Mouse (Mus musculus) thymus, adult 2 months (tissue): ENCODE measurements around the gene Csnk1e. TPM values are rescaled to one million over a fixed set of nuclear protein-coding genes. Genes with fewer than 3 reads are reported as not detected.

Experiments
- DNase-seq: peaks from one replicate; pipeline ENCODE4 v3.0.0; 2021
- H3K27ac ChIP-seq: fragments of 200-500 bp; 2 replicates; pipeline ENCODE4 v1.5.1; 2012; ENCODE audit warnings: low read length, control low read depth; ENCODE audit not compliant: control insufficient read depth, insufficient read depth
- H3K27me3 ChIP-seq: fragments of 200-500 bp; 2 replicates; pipeline ENCODE4 v1.6.1; 2012; ENCODE audit warnings: mild to moderate bottlenecking, low read length, moderate library complexity, mixed read lengths; ENCODE audit not compliant: control insufficient read depth, insufficient read depth
- H3K36me3 ChIP-seq: fragments of 200-500 bp; 2 replicates; pipeline ENCODE4 v1.6.1; 2012; ENCODE audit warnings: mild to moderate bottlenecking, low read length, moderate library complexity; ENCODE audit not compliant: control insufficient read depth, insufficient read depth
- H3K4me1 ChIP-seq: fragments of 200-500 bp; replicated peaks from 2 replicates; pipeline ENCODE4 v1.6.1; 2012; ENCODE audit warnings: low read length; ENCODE audit not compliant: control insufficient read depth, insufficient read depth
- H3K4me3 ChIP-seq: fragments of 200-500 bp; 2 replicates; pipeline ENCODE4 v1.5.1; 2012; ENCODE audit warnings: mild to moderate bottlenecking, low read length, control low read depth, moderate library complexity; ENCODE audit not compliant: control insufficient read depth, insufficient read depth
- CTCF ChIP-seq: fragments of 200-500 bp; IDR thresholded peaks from 2 replicates; pipeline ENCODE4 v1.5.1; 2012; ENCODE audit warnings: mild to moderate bottlenecking, control low read depth, low read length, moderate library complexity, borderline replicate concordance; ENCODE audit not compliant: control insufficient read depth, poor library complexity, insufficient read depth; ENCODE audit errors: extremely low read depth
- POLR2A ChIP-seq: fragments of 200-500 bp; IDR thresholded peaks from 2 replicates; pipeline ENCODE4 v1.6.1; 2012; ENCODE audit warnings: mild to moderate bottlenecking, low read length, control low read depth, moderate library complexity; ENCODE audit not compliant: control insufficient read depth, poor library complexity, insufficient read depth; ENCODE audit errors: extremely low read depth
- WGBS: fragments of 180-500 bp; shearing (Covaris S2); methylation state at CpG from one replicate; pipeline ENCODE4 v1.1.7; 2018; 5-methylcytosine and 5-hydroxymethylcytosine counted together
- polyA plus RNA-seq: library from polyadenylated mRNA; depleted of rRNA; stranded (reverse); fragments of >200 nt; gene quantifications from 2 replicates; pipeline ENCODE4 v1.2.3, GENCODE M21; 2012

The Csnk1e gene
- polyA plus RNA-seq, 1 experiment, result 155 TPM

DNA sequence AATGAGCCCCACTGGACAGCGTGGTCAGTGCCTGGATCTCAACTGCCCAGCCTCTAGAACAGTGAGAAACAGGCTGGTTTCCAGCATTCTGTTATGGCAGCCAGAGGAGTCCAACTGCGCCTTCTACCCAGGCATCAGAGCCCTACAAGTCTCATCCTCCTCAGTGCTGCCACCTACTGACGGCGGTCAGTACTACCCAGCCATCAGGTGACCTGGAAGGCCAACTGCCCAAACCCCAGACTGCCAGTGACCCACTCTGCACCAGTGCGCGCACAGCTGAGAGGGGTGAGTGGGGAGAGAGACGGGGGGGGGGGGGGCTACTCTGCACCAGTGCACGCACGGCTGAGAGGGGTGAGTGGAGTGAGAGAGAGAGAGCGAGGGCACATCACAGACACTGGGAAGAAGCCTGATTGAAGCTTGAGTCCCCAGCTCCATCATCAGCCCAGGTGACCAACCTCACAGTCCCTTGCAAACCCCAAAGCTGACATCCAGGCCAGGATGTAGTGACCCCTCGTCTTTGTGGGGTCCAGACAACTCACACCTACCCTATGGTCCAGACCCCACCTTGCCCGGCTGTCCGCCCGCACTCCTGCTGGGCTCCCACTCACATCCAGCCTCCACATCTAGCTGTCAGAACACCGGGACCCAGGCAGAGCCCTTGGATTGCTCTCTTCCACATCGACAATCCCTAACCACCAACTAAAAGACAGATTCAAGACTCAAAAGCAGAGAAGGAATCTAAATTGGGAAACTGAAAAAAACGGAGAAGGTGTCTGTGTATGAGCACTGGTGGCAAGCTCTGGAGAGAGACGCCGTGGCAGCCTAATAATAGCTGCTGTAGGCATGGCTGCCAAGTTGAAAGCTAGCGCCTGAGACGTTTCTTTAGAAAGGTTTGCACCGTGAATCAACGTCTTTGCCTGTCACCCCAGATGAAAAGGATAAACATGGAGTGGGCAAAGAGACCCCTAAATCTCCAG lies 74.6 kb downstream of the Csnk1e start:
- H3K4me3 ChIP-seq, result no peak overlapping the region
- DNase-seq, result peak; percentile 60
- WGBS, result 66% methylated on average over 22 of the region's 23 CpGs
- H3K4me1 ChIP-seq, result peaks cover 36% of the 10 kb centered on the region
- H3K36me3 ChIP-seq, result peaks cover 7% of the 10 kb centered on the region
- TF ChIP-seq POLR2A, result no peak
- peak; percentile 68; the same call in 1 of the 2 replicates for TF ChIP-seq CTCF
- H3K27me3 ChIP-seq, result no peaks in the 10 kb centered on the region
- H3K27ac ChIP-seq, result no peak overlapping the region; the same call in 1 of the 2 replicates

DNA sequence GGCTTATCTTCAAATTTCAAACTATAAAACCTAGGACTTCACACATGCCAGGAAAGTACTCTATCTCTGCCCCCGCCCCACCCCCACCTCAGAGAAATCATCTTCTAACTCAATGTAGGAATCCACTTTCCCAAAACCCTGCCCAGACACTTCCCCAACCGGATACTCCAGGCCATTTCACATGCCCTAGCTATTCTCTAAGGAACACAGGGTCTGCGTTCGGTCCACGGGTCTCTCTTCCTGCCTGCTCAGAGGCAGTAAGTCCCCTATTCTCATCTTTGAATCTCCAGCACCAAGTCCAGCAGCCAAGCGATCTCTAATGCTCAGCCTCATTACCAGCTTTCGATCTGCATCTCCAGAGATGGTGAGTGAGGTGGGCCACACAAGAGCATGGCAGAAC lies 75.7 kb downstream of the Csnk1e start:
- Histone ChIP-seq H3K27ac (no peak overlapping the region), H3K4me3 (no peak overlapping the region), H3K4me1 (peaks cover 47% of the 10 kb centered on the region), H3K27me3 (no peaks in the 10 kb centered on the region), H3K36me3 (peaks cover 7% of the 10 kb centered on the region)
- no peak for DNase-seq
- TF ChIP-seq POLR2A (no peak), CTCF (no peak)
- 94% methylated on average over 7 of the region's 7 CpGs for whole genome bisulfite sequencing

DNA sequence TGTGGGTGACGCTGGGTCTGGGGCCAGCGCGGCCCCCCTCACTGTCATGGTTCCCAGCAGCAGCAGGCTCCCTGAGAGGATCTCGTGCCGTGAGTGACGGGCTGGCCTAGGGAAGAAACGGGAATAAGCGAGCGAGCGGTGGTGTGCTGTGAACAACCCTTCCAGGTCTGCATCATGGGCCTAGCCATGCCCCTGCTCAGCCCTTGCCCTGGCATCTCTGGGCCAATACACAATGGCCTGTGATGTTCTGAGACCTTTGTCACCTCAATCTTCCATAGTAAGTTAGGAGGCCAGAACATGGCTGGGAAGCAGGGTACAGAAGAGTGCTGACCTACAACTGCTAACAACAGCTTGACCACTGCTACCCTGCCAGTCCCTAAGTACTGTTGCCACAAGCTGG lies 76.8 kb downstream of the Csnk1e start:
- no peak overlapping the region for H3K27ac ChIP-seq
- over 99% methylated on average over 10 of the region's 10 CpGs for WGBS
- H3K4me3 ChIP-seq, result no peak overlapping the region
- H3K4me1 ChIP-seq, result peaks cover 57% of the 10 kb centered on the region
- no peak for DNase-seq
- H3K27me3 ChIP-seq, result no peaks in the 10 kb centered on the region
- no peak for TF ChIP-seq CTCF
- TF ChIP-seq POLR2A, result no peak
- H3K36me3 ChIP-seq, result peaks cover 7% of the 10 kb centered on the region

DNA sequence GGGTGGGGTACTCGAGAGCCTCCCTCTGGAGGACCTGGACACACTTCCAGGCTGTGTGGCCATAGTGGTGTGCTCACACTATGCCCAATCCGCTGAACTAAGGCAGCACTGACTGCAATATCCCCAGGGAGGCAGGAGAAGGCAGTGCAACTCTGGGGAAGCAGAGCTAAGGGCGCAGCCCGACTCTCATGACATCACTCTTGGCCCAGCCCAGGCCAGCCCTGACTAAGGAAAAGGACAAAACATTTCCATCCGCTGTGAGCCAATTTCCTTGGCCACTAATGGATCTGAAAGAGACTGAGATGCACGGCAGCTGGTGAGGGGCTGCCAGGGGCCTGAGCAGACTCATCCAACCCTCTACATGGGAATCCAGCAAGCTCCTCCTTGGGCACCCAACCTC lies 77.7 kb downstream of the Csnk1e start:
- Histone ChIP-seq H3K4me1 (peaks cover 58% of the 10 kb centered on the region), H3K27ac (no peak overlapping the region), H3K27me3 (no peaks in the 10 kb centered on the region), H3K4me3 (no peak overlapping the region), H3K36me3 (peaks cover 7% of the 10 kb centered on the region)
- no peak for TF ChIP-seq CTCF
- TF ChIP-seq POLR2A, result no peak
- WGBS, result 89% methylated on average over 6 of the region's 6 CpGs
- no peak for DNase-seq

DNA sequence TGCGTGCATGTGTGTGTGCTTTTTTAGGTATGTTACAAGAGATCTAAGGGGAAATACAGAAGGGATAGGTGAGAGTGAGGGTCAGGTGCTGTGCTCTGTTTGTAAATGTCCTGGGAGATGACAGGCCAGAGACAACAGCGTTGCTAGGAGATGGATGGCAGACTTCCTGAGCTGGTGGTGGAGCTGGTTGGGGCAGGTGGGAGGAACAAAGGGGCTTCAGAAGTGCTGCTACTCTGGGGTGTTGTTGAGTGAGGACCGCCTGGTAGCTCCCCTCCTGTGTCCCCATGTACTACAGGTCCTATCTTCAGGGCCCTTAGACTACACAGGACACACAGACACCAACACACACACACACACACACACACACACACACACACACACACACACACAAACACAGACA lies 80.6 kb downstream of the Csnk1e start:
- peak overlapping the region; percentile 82 for H3K27ac ChIP-seq
- H3K4me1 ChIP-seq, result peaks cover 32% of the 10 kb centered on the region
- no peak overlapping the region for H3K4me3 ChIP-seq
- H3K36me3 ChIP-seq, result peaks cover 7% of the 10 kb centered on the region
- WGBS, result 34% methylated on average over 3 of the region's 3 CpGs
- no peaks in the 10 kb centered on the region for H3K27me3 ChIP-seq
- no peak for TF ChIP-seq POLR2A
- DNase-seq, result peak; percentile 71

DNA sequence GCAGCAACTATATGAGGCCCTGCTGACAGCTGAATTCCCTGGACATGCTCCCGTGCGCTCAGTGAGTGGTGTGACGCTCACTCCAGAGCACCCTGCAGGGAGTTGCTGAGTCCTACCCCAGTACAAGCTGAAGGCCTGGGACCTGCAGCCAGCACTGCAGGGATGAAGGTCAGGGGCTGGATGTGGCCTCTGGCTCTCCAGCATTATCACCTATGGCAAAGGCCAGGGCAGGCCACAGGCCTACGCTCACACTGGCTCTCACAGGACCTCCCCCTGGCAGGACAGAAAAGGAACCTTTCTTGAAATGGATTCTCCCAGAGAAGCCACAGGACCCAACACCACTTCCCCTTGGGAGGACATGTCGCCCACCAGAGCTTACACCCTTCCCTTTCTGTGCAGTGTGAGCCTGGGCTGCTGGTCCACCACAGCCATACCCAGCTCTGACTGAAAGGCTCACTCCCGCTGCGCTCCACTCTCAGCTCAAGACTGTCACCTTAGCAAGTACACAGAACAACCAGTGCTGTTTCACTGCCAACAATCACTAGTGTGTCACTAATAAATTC lies 85.0 kb downstream of the Csnk1e start:
- H3K27ac ChIP-seq, result no peak overlapping the region

More for the DNA sequence above, 85.0 kb downstream of the Csnk1e start:
- TF ChIP-seq CTCF (no peak), POLR2A (no peak)
- H3K4me3 ChIP-seq, result no peak overlapping the region
- 90% methylated on average over 7 of the region's 7 CpGs for WGBS
- DNase-seq, result no peak
- no peaks in the 10 kb centered on the region for H3K27me3 ChIP-seq
- peaks cover 12% of the 10 kb centered on the region for H3K36me3 ChIP-seq
- peaks cover 18% of the 10 kb centered on the region for H3K4me1 ChIP-seq
